Mouse (Mus musculus) MEL (cell line): Measurements from ENCODE around the gene Gm49322. TPM values are rescaled to one million over a fixed set of nuclear protein-coding genes. Genes with fewer than 3 reads are reported as not detected.

ENCODE experiments used
- DNase-seq: peaks from one replicate; pipeline ENCODE4 v3.0.0; 2011; ENCODE audit warnings: low read depth, low spot score
- H3K27ac ChIP-seq: 2 replicates; pipeline ENCODE4 v1.5.1; 2012; ENCODE audit warnings: low read depth, mild to moderate bottlenecking, control low read depth, low read length, moderate library complexity; ENCODE audit not compliant: control insufficient read depth
- H3K27me3 ChIP-seq, 2 experiments: fragments of 150-350 bp in 1 of 2; sonication (generic) in 1 of 2; 2 replicates each; pipeline ENCODE4 v1.6.1; 2012; ENCODE audit warnings: low read length in 2 of 2, mild to moderate bottlenecking in 2 of 2, improper control_type of control experiment in 1 of 2, moderate library complexity in 1 of 2; ENCODE audit not compliant: insufficient read depth in 2 of 2, control insufficient read depth in 1 of 2
- H3K36me3 ChIP-seq, 2 experiments: 2 replicates each; pipeline ENCODE4 v1.6.1; 2012 to 2014; ENCODE audit warnings: low read length in 2 of 2, improper control_type of control experiment in 1 of 2, inconsistent platforms in 1 of 2, mild to moderate bottlenecking in 1 of 2; ENCODE audit not compliant: insufficient read depth in 2 of 2, control insufficient read depth in 1 of 2
- H3K4me1 ChIP-seq, 2 experiments: fragments of 150-350 bp in 1 of 2; sonication (generic) in 1 of 2; 2 replicates each; pipeline ENCODE4 v1.6.1; 2012; ENCODE audit warnings: low read length in 2 of 2, improper control_type of control experiment in 1 of 2, mild to moderate bottlenecking in 1 of 2; ENCODE audit not compliant: insufficient read depth in 2 of 2, control insufficient read depth in 1 of 2
- H3K4me3 ChIP-seq, 2 experiments: fragments of 150-350 bp in 1 of 2; sonication (generic) in 1 of 2; 2 replicates each; pipeline ENCODE4 v1.5.1; 2012; ENCODE audit warnings: low read depth in 2 of 2, low read length in 2 of 2, mild to moderate bottlenecking in 2 of 2, moderate library complexity in 2 of 2, control low read depth in 1 of 2, improper control_type of control experiment in 1 of 2; ENCODE audit not compliant: control insufficient read depth in 1 of 2, insufficient read depth in 1 of 2
- H3K79me2 ChIP-seq: 2 replicates; pipeline ENCODE4 v1.6.1; 2012; ENCODE audit warnings: mild to moderate bottlenecking, low read length, moderate library complexity; ENCODE audit not compliant: control insufficient read depth, poor library complexity, insufficient read depth
- H3K9ac ChIP-seq: 2 replicates; pipeline ENCODE4 v1.6.1; 2012; ENCODE audit warnings: low read depth, mild to moderate bottlenecking, control low read depth, low read length, moderate library complexity; ENCODE audit not compliant: control insufficient read depth, poor library complexity, severe bottlenecking
- H3K9me3 ChIP-seq: fragments of 150-350 bp; sonication (generic); replicated peaks from 2 replicates; pipeline ENCODE4 v1.6.1; 2012; ENCODE audit warnings: mild to moderate bottlenecking, low read length, improper control_type of control experiment, moderate library complexity; ENCODE audit not compliant: insufficient read depth
- BHLHE40 ChIP-seq: IDR thresholded peaks from 2 replicates; pipeline ENCODE4 v1.6.1; 2012; ENCODE audit warnings: low read depth, mild to moderate bottlenecking, inconsistent platforms, low read length, improper control_type of control experiment, borderline replicate concordance
- CHD1 ChIP-seq: IDR thresholded peaks from 2 replicates; pipeline ENCODE4 v1.6.1; 2012; ENCODE audit warnings: low read depth, mild to moderate bottlenecking, inconsistent platforms, low read length, improper control_type of control experiment
- CHD2 ChIP-seq: IDR thresholded peaks from 2 replicates; pipeline ENCODE4 v1.6.1; 2011; ENCODE audit warnings: low read length, improper control_type of control experiment
- CTCF ChIP-seq, 3 experiments: IDR thresholded peaks in 2 of 3; conservative IDR thresholded peaks in 1 of 3; 2 replicates each; pipeline ENCODE4 v1.5.1; 2011 to 2012; ENCODE audit warnings: low read length in 3 of 3, low read depth in 2 of 3, mild to moderate bottlenecking in 2 of 3, improper control_type of control experiment in 1 of 3, inconsistent platforms in 1 of 3, mixed read lengths in 1 of 3, moderate library complexity in 1 of 3; ENCODE audit not compliant: control insufficient read depth in 1 of 3, insufficient read depth in 1 of 3, poor library complexity in 1 of 3, severe bottlenecking in 1 of 3
- E2F4 ChIP-seq: IDR thresholded peaks from 2 replicates; pipeline ENCODE4 v1.6.1; 2011; ENCODE audit warnings: low read depth, low read length, improper control_type of control experiment, borderline replicate concordance
- GABPA ChIP-seq: IDR thresholded peaks from 2 replicates; pipeline ENCODE4 v1.6.1; 2012; ENCODE audit warnings: low read depth, mild to moderate bottlenecking, inconsistent platforms, low read length, improper control_type of control experiment, moderate library complexity
- HCFC1 ChIP-seq: IDR thresholded peaks from 2 replicates; pipeline ENCODE4 v1.6.1; 2012; ENCODE audit warnings: low read depth, mild to moderate bottlenecking, inconsistent platforms, low read length, improper control_type of control experiment, moderate library complexity
- JUND ChIP-seq: IDR thresholded peaks from 2 replicates; pipeline ENCODE4 v1.6.1; 2011; ENCODE audit warnings: low read depth, mild to moderate bottlenecking, improper control_type of control experiment, low read length
- KAT2A ChIP-seq: conservative IDR thresholded peaks from 2 replicates; pipeline ENCODE4 v1.6.1; 2012; ENCODE audit warnings: low read depth, low read length, improper control_type of control experiment, inconsistent platforms
- MAX ChIP-seq: IDR thresholded peaks from 2 replicates; pipeline ENCODE4 v1.6.1; 2011; ENCODE audit warnings: low read length, improper control_type of control experiment
- MAZ ChIP-seq: IDR thresholded peaks from 2 replicates; pipeline ENCODE4 v1.6.1; 2012; ENCODE audit warnings: low read depth, mild to moderate bottlenecking, inconsistent platforms, low read length, improper control_type of control experiment
- MEF2A ChIP-seq: IDR thresholded peaks from 2 replicates; pipeline ENCODE4 v1.6.1; 2014; ENCODE audit warnings: low read depth, mild to moderate bottlenecking, inconsistent platforms, low read length, improper control_type of control experiment; ENCODE audit not compliant: poor library complexity, insufficient replicate concordance, severe bottlenecking; ENCODE audit errors: extremely low read depth
- MXI1 ChIP-seq: IDR thresholded peaks from 2 replicates; pipeline ENCODE4 v1.6.1; 2011; ENCODE audit warnings: mild to moderate bottlenecking, low read depth, low read length, improper control_type of control experiment
- MYB ChIP-seq: IDR thresholded peaks from 2 replicates; pipeline ENCODE4 v1.6.1; 2011; ENCODE audit warnings: mild to moderate bottlenecking, low read depth, low read length, improper control_type of control experiment
- MYC ChIP-seq: IDR thresholded peaks from 2 replicates; pipeline ENCODE4 v1.6.1; 2011; ENCODE audit warnings: low read depth, mild to moderate bottlenecking, low read length, improper control_type of control experiment, moderate library complexity
- POLR2A ChIP-seq, 2 experiments: IDR thresholded peaks; 2 replicates each; pipeline ENCODE4 v1.6.1; 2011 to 2012; ENCODE audit warnings: low read length in 2 of 2, mild to moderate bottlenecking in 2 of 2, control low read depth in 1 of 2, improper control_type of control experiment in 1 of 2, low read depth in 1 of 2, moderate library complexity in 1 of 2; ENCODE audit not compliant: control insufficient read depth in 1 of 2, insufficient read depth in 1 of 2, poor library complexity in 1 of 2
- POLR2AphosphoS2 ChIP-seq: IDR thresholded peaks from 2 replicates; pipeline ENCODE4 v1.6.1; 2011; ENCODE audit warnings: low read length, improper control_type of control experiment
- RAD21 ChIP-seq: IDR thresholded peaks from 2 replicates; pipeline ENCODE4 v1.6.1; 2011; ENCODE audit warnings: mild to moderate bottlenecking, low read depth, low read length, improper control_type of control experiment
- RCOR1 ChIP-seq: IDR thresholded peaks from 2 replicates; pipeline ENCODE4 v1.6.1; 2012; ENCODE audit warnings: low read depth, mild to moderate bottlenecking, inconsistent platforms, low read length, improper control_type of control experiment
- SIN3A ChIP-seq: IDR thresholded peaks from 2 replicates; pipeline ENCODE4 v1.6.1; 2012; ENCODE audit warnings: low read length, improper control_type of control experiment, inconsistent platforms
- SMC3 ChIP-seq: IDR thresholded peaks from 2 replicates; pipeline ENCODE4 v1.6.1; 2011; ENCODE audit warnings: low read depth, low read length, improper control_type of control experiment
- TCF12 ChIP-seq: IDR thresholded peaks from 2 replicates; pipeline ENCODE4 v1.6.1; 2014; ENCODE audit warnings: low read depth, mild to moderate bottlenecking, inconsistent platforms, low read length, improper control_type of control experiment, moderate library complexity
- USF2 ChIP-seq, 2 experiments: IDR thresholded peaks; 2 replicates each; pipeline ENCODE4 v1.6.1; 2011 to 2012; ENCODE audit warnings: improper control_type of control experiment in 2 of 2, low read length in 2 of 2, borderline replicate concordance in 1 of 2, inconsistent platforms in 1 of 2, low read depth in 1 of 2, mild to moderate bottlenecking in 1 of 2; ENCODE audit not compliant: insufficient read depth in 1 of 2
- ZC3H11A ChIP-seq: IDR thresholded peaks from 2 replicates; pipeline ENCODE4 v1.6.1; 2012; ENCODE audit warnings: low read depth, mild to moderate bottlenecking, inconsistent platforms, low read length, improper control_type of control experiment
- ZKSCAN1 ChIP-seq: IDR thresholded peaks from 2 replicates; pipeline ENCODE4 v1.6.1; 2012; ENCODE audit warnings: low read depth, mild to moderate bottlenecking, inconsistent platforms, low read length, improper control_type of control experiment, moderate library complexity
- ZMIZ1 ChIP-seq: IDR thresholded peaks from 2 replicates; pipeline ENCODE4 v1.6.1; 2012; ENCODE audit warnings: low read depth, mild to moderate bottlenecking, inconsistent platforms, low read length, improper control_type of control experiment, moderate library complexity
- ZNF384 ChIP-seq: IDR thresholded peaks from 2 replicates; pipeline ENCODE4 v1.6.1; 2012; ENCODE audit warnings: low read depth, mild to moderate bottlenecking, inconsistent platforms, low read length, improper control_type of control experiment
- polyA plus RNA-seq, 2 experiments: library from polyadenylated mRNA; stranded (reverse) in 1 of 2; unstranded in 1 of 2; fragments of >175 nt in 1 of 2; fragments of >200 nt in 1 of 2; gene quantifications; 2 replicates each; pipeline versions ENCODE4 v1.2.1 to v1.2.4; 2012; ENCODE audit warnings: low replicate concordance in 2 of 2, low read depth in 1 of 2; ENCODE audit not compliant: insufficient read length in 2 of 2, insufficient read depth in 1 of 2, missing spikeins in 1 of 2
- total RNA-seq: library from RNA; depleted of rRNA; stranded (reverse); fragments of 300-350 nt; gene quantifications from 2 replicates; pipeline ENCODE4 v1.2.3, GENCODE M21; 2012

Gm49322 gene
- total and polyA plus RNA-seq, 3 experiments, result 1.8 to 2.1 TPM; not detected in 1

- TF ChIP-seq BHLHE40 (no peak), ZNF384 (no peak), MEF2A (no peak), MXI1 (peak; percentile 66), POLR2AphosphoS2 (no peak), MYC (peak; percentile 69; the same call in 1 of the 2 replicates)
Observed at GRCm38 (mm10) chr10:80561116-80561944, 44.5 kb upstream of the Gm49322 start, which contains the start of gene Rexo1 (continued).

- H3K79me2 ChIP-seq, result peaks cover 29% of the 10 kb centered on the region
- H3K9ac ChIP-seq, result no peak overlapping the region
- DNase-seq, result peak; percentile 82
- H3K4me3 ChIP-seq, result no peak overlapping the region
- H3K27me3 ChIP-seq, result no peaks in the 10 kb centered on the region
- H3K36me3 ChIP-seq, result peaks cover 0 to 9% of the 10 kb centered on the region in 2 experiments; a peak in 2 of 4 replicates
- no peaks in the 10 kb centered on the region for H3K9me3 ChIP-seq
- no peak for TF ChIP-seq MYB
- no peak for TF ChIP-seq E2F4
- TF ChIP-seq JUND, result no peak
- TF ChIP-seq SIN3A, result peak; percentile 59
- TF ChIP-seq ZC3H11A, result peak; percentile 30; the same call in 1 of the 2 replicates
- no peak for TF ChIP-seq CHD1
- TF ChIP-seq ZKSCAN1, result no peak
- TF ChIP-seq USF2 (IDR thresholded peaks at IDR 0.05; ENCODE audit: borderline replicate concordance in 1 of 2, insufficient read depth in 1 of 2, low read depth in 1 of 2, low read length in 2 of 2), result no peak
- no peak for TF ChIP-seq KAT2A
- peak; percentile 70; the same call in 1 of the 2 replicates for TF ChIP-seq MAZ
- TF ChIP-seq ZMIZ1, result no peak
- TF ChIP-seq POLR2A (IDR thresholded peaks at IDR 0.05; ENCODE audit: control insufficient read depth in 1 of 2, insufficient read depth in 1 of 2, low read depth in 1 of 2, low read length in 2 of 2, poor library complexity in 1 of 2), result no peak
- no peak for TF ChIP-seq MAX
- no peak for TF ChIP-seq CHD2
- TF ChIP-seq CTCF (IDR thresholded peaks at IDR 0.05 in 2 of 3, conservative IDR thresholded peaks at IDR 0.05 in 1 of 3; ENCODE audit: control insufficient read depth in 1 of 3, insufficient read depth in 1 of 3, low read depth in 2 of 3, low read length in 3 of 3, poor library complexity in 1 of 3, severe bottlenecking in 1 of 3), result peak; percentile 85 to 93 (median 91)
- TF ChIP-seq TCF12, result no peak
- TF ChIP-seq HCFC1, result no peak
- no peak for TF ChIP-seq GABPA
- peak; percentile 70 for TF ChIP-seq RAD21
- TF ChIP-seq SMC3, result peak; percentile 70
- TF ChIP-seq RCOR1, result no peak
- H3K4me1 ChIP-seq, result peaks cover 0 to 17% of the 10 kb centered on the region in 2 experiments; a peak in 3 of 4 replicates
- no peak overlapping the region for H3K27ac ChIP-seq
Observed at GRCm38 (mm10) chr10:80566375-80567092, 39.3 kb upstream of the Gm49322 start.
